Mouse (Mus musculus): ENCODE results near the gene Vmn2r87. TPM values are rescaled to one million over a fixed set of nuclear protein-coding genes. Genes with fewer than 3 reads are reported as not detected.
"Not testable (repeated sequence)": the region's sequence is repeated elsewhere in the genome, so short reads cannot be mapped to it uniquely, and the experiment has no call there.

Gene Vmn2r87
- polyA plus RNA-seq, 1 experiment from 2014 or later, result 0.24 TPM

DNA sequence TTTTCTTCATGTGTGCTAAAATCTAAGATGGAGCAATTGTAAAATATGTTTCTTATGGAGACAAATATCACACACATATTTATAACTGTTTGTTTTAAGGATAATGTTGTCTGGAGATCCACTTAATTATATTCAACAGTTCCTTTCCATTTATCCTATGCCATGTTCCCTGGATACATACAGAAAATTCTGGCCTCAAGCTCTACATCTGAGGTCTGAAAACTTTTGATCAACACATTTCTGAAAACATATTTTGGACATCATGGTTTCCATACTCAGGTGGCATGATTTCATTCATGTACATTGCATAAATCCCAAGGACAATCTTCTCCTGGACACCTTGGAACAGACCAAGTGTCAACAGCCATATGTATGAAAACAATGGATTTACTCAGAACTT is 67.6 kb downstream of the Vmn2r87 start, which contains the start of gene Vmn2r85:
Gene Vmn2r85, minus strand, starts transcription at position 101 of the 400 bp plus-strand sequence.
- H3K9me3 ChIP-seq (ENCODE audit: control insufficient read depth, low read length), result not testable (repeated sequence)

DNA sequence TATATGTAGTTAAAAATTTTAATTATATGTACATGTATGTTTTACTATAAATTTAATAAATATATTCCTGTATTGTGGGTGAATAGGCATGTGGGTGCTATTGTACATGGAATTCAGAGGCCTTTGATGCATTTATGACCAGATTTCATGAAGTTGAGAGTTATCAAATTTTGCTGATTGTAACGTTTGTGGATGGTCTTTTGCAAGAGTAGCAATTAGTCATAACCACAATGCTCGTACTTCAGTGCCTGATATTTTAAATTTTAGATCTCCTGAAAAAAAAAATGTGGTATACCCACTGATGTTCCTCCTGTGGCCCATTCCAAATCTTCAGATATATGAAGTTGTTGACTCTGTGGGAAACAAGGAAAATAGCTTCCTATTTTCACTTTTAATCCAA is 74.8 kb downstream of the Vmn2r87 start:
- H3K4me1 ChIP-seq (replicated peaks; ENCODE audit: control insufficient read depth, insufficient read depth, low read length); H3K27ac ChIP-seq; H3K27me3 ChIP-seq (ENCODE audit: control insufficient read depth, insufficient read depth, low read length); H3K36me3 ChIP-seq (replicated peaks; ENCODE audit: control insufficient read depth, insufficient read depth); H3K4me2 ChIP-seq (replicated peaks); DNase-seq (ENCODE audit: low spot score); H3K9ac ChIP-seq; H3K4me3 ChIP-seq (replicated peaks; ENCODE audit: low read length); H3K9me3 ChIP-seq (ENCODE audit: control insufficient read depth, low read length); ATAC-seq (ENCODE audit: low FRiP score): not testable (repeated sequence)
- WGBS, result 85% methylated on average over 2 of the region's 2 CpGs

More for the DNA sequence above, 67.6 kb downstream of the Vmn2r87 start, which contains the start of gene Vmn2r85:
- not testable (repeated sequence) for H3K4me3 ChIP-seq (replicated peaks; ENCODE audit: low read length); H3K4me1 ChIP-seq (replicated peaks; ENCODE audit: control insufficient read depth, insufficient read depth, low read length); H3K4me2 ChIP-seq (replicated peaks); H3K9ac ChIP-seq; H3K36me3 ChIP-seq (replicated peaks; ENCODE audit: control insufficient read depth, insufficient read depth); H3K27ac ChIP-seq; DNase-seq (ENCODE audit: low spot score); H3K27me3 ChIP-seq (ENCODE audit: control insufficient read depth, insufficient read depth, low read length); ATAC-seq (ENCODE audit: low FRiP score)

Other genes with a start within 250 kb of the Vmn2r87 start
- 1.2 and 2.1 TPM in 2 replicates for gene Neurod4, start 217.2 kb downstream of the Vmn2r87 start, polyA plus RNA-seq (2014; fragmentation: Nextera tagmentation; extraction: Ambion mirVana)
- gene Tespa1, start 174.5 kb downstream of the Vmn2r87 start, polyA plus RNA-seq (2014; fragmentation: Nextera tagmentation; extraction: Ambion mirVana), result not detected in 2 replicates
- 0.05 TPM in 1 of 2 replicates, not detected in the other for gene Vmn2r84, start 103.1 kb downstream of the Vmn2r87 start, polyA plus RNA-seq (2014; fragmentation: Nextera tagmentation; extraction: Ambion mirVana)
- gene Vmn2r85, start 67.7 kb downstream of the Vmn2r87 start, polyA plus RNA-seq (2014; fragmentation: Nextera tagmentation; extraction: Ambion mirVana), result 0.03 and 0.05 TPM in 2 replicates
- 0.03 TPM in 1 of 2 replicates, not detected in the other for gene Vmn2r86, start 41.3 kb downstream of the Vmn2r87 start, polyA plus RNA-seq (2014; fragmentation: Nextera tagmentation; extraction: Ambion mirVana)